Mouse (Mus musculus) heart, postnatal 10 days (tissue): ENCODE measurements around the gene Fam107a. TPM values are rescaled to one million over a fixed set of nuclear protein-coding genes. Genes with fewer than 3 reads are reported as not detected.
A peak's percentile ranks its signal among the peaks of the same experiment; 100 is the strongest.

Source experiments
- DNase-seq, 2 experiments: peaks; one replicate each; pipeline ENCODE4 v3.0.0; 2021
- intact Hi-C: fragments of 180-260 bp; cut with DNase I; formaldehyde crosslinking; loops from one replicate; pipeline ENCODE4 v1.15.1; 2025
- total RNA-seq, 2 experiments: library from RNA; stranded (reverse); gene quantifications; 2 replicates each; pipeline ENCODE4 v1.2.3; 2021

Fam107a gene
- total RNA-seq, 2 experiments from 2014 or later = 2.7 to 11.2 TPM

GRCm38 (mm10) chr14:8258335-8258627, 59.5 kb downstream of the Fam107a start:
- DNase-seq = peak; percentile 6 to 19
- intact Hi-C loops = loop anchor here (5.0 to 10.0 kb wide), 4 partner anchors 41 to 293 kb away; partner anchors contain the start of gene Pdhb

- intact Hi-C loops = loop anchor here (5.0 to 10.0 kb wide), 4 partner anchors 40 to 293 kb away; partner anchors contain the start of gene Pdhb
- DNase-seq = no peak
Observed at GRCm38 (mm10) chr14:8257521-8258334, 60.1 kb downstream of the Fam107a start.

GRCm38 (mm10) chr14:8256881-8257280, 60.9 kb downstream of the Fam107a start:
- intact Hi-C loops = loop anchor here (1.0 to 10.0 kb wide), 5 partner anchors 11 to 292 kb away; partner anchors contain the start of gene Pdhb

GRCm38 (mm10) chr14:8256072-8256471, 61.8 kb downstream of the Fam107a start:
- intact Hi-C loops = loop anchor here (1.0 to 10.0 kb wide), 5 partner anchors 10 to 291 kb away; partner anchors contain the start of gene Pdhb
- DNase-seq = no peak

More at GRCm38 (mm10) chr14:8256881-8257280, 60.9 kb downstream of the Fam107a start:
- DNase-seq = no peak

GRCm38 (mm10) chr14:8255076-8255729, 62.6 kb downstream of the Fam107a start:
- intact Hi-C loops = loop anchor here (5.0 to 10.0 kb wide), 4 partner anchors 38 to 290 kb away; partner anchors contain the start of gene Pdhb

GRCm38 (mm10) chr14:8251330-8251885, 66.4 kb downstream of the Fam107a start:
- DNase-seq = no peak
- intact Hi-C loops = loop anchor here (10.0 kb wide), 1 partner anchor 287 kb away; no protein-coding TSS in a partner anchor

More at GRCm38 (mm10) chr14:8255076-8255729, 62.6 kb downstream of the Fam107a start:
- peak; percentile 74 to 86 for DNase-seq

GRCm38 (mm10) chr14:8250141-8250871, 67.5 kb downstream of the Fam107a start:
- intact Hi-C loops = loop anchor here (10.0 kb wide), 1 partner anchor 286 kb away; no protein-coding TSS in a partner anchor

GRCm38 (mm10) chr14:8249206-8249605, 68.6 kb downstream of the Fam107a start:
- intact Hi-C loops = no loop called here

More at GRCm38 (mm10) chr14:8250141-8250871, 67.5 kb downstream of the Fam107a start:
- DNase-seq = no peak

GRCm38 (mm10) chr14:8246878-8247277, 70.9 kb downstream of the Fam107a start:
- DNase-seq = no peak
- intact Hi-C loops = loop anchor here (1.0 kb wide), 1 partner anchor 9 kb away; no protein-coding TSS in a partner anchor

More at GRCm38 (mm10) chr14:8249206-8249605, 68.6 kb downstream of the Fam107a start:
- DNase-seq = no peak

Other genes starting within 250 kb of the Fam107a start
- gene Rpp14, start 237.7 kb downstream of the Fam107a start, total RNA-seq = 10 to 100 TPM; 21.5 to 24.6 TPM
- 10 to 100 TPM; 21.4 to 26.2 TPM for gene Pxk, start 219.8 kb downstream of the Fam107a start, total RNA-seq
- 100 to 1,000 TPM; 756 to 778 TPM for gene Pdhb, start 145.0 kb downstream of the Fam107a start, total RNA-seq
- 10 to 100 TPM; 11.8 to 14.8 TPM for gene Kctd6, start 103.9 kb downstream of the Fam107a start, total RNA-seq
- under 1 TPM in 1 of 2 experiments, not detected in 1; 0.69 TPM for gene Acox2, start 58.7 kb downstream of the Fam107a start, total RNA-seq
- not detected for gene Oit1, start 60.7 kb upstream of the Fam107a start, total RNA-seq